Mouse (Mus musculus) granulocyte monocyte progenitor cell, adult 5-6 weeks (primary cell): ENCODE results near the gene Wfikkn2. TPM values are rescaled to one million over a fixed set of nuclear protein-coding genes. Genes with fewer than 3 reads are reported as not detected.
A peak's percentile ranks its signal among the peaks of the same experiment; 100 is the strongest.

Experiments used
- ATAC-seq: replicated peaks from 2 replicates; pipeline ENCODE4 v1.8.0; 2016; ENCODE audit warnings: mild to moderate bottlenecking, moderate TSS enrichment, inconsistent platforms; ENCODE audit not compliant: poor library complexity, severe bottlenecking
- total RNA-seq, 2 experiments: library from RNA; stranded (forward) in 1 of 2; stranded (reverse) in 1 of 2; fragments of 200-712, 200-1000 nt in 1 of 2; fragments of >200 nt in 1 of 2; fragmentation: Nextera tagmentation in 1 of 2; gene quantifications; 2 replicates each; pipeline ENCODE4 v1.2.3; 2014 to 2017

The Wfikkn2 gene
- total RNA-seq, 2 experiments from 2014 or later = not detected

DNA sequence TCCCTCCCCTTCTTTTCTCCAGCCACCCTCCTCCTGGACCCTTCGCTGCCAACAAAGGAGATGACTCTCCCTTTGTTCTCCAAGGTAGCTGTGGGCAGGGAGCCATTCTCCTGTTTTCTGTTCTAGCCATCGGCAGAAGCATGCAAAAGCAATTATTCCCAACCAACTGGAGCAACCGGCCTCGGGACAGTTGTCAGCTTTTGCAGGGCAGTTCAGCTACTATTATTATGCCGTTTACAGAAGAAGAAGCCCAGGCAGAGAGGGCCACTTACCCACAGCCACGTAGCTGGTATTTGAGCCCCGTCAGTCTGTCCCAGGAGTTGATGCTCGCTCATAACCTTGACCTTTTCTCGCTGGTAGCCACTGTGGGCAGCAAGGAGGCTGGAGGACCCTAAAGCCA, 17.4 kb downstream of the Wfikkn2 start:
- no peak for ATAC-seq

- ATAC-seq = peak; percentile 93
Observed at GRCm38 (mm10) chr11:94225985-94226384, 19.8 kb downstream of the Wfikkn2 start.

DNA sequence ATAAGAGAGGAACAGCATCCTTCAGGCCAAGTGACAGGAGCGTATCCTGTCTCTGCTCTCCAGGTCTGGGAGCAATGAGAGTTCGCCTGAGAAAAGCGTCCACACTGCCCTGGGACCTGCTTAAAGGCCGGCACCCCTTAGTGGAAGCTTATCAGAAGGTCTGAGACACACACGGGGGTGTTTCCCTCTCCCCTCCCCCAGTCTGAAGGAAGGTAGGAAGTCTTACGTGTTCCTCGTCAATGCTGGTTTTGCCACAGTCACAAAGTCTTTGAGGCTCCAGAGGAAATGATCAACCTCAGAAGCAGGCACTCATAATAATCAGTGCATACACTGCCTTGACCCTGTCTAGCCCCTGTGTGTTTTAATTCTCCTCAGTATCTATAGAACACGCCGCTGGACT, 22.3 kb downstream of the Wfikkn2 start:
- no peak for ATAC-seq

DNA sequence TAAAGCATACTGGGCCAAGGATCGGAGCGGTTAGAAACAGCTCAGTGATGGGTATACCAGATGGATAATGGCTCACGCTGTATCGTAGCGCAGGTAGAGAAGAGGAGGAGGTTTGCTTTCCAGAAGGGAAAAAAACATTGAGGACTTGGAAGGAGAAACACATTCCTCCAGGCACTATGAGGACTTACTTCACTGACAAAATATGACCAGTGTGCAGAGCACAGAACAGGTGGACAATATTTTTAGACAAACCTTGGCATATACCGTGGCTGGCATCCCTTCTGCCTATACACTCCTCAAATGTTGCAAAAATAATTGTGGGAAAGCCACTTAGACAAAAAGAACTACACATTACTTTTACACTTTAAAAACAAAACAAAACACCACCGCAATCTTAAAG, 24.5 kb downstream of the Wfikkn2 start:
- no peak for ATAC-seq

GRCm38 (mm10) chr11:94216247-94216646, 29.6 kb downstream of the Wfikkn2 start:
- no peak for ATAC-seq

GRCm38 (mm10) chr11:94215581-94215980, 30.2 kb downstream of the Wfikkn2 start:
- ATAC-seq = no peak

DNA sequence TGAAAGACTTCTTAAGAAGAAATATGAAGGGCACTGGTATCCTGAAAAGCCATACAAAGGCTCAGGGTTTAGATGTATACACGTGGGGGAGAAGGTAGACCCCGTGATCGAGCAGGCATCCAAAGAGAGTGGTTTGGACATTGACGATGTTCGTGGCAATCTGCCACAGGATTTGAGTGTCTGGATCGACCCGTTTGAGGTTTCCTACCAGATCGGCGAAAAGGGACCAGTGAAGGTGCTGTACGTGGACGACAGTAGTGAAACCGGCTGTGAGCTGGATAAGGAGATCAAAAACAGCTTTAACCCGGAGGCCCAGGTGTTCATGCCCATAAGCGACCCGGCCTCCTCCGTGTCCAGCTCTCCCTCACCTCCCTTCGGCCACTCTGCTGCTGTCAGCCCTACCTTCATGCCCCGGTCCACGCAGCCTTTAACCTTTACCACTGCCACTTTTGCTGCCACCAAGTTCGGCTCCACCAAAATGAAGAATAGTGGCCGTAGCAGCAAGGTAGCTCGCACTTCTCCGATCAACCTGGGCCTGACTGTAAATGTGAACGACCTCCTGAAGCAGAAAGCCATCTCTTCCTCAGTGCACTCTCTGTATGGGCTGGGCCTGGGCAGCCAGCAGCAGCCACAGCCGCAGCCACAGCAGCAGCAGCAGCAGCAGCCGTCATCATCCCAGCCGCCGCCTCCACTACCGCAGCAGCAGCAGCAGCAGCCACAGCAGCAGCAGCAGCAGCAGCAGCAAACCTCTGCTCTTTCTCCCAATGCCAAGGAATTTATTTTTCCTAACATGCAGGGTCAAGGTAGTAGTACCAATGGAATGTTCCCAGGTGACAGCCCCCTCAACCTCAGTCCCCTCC, 31.8 kb downstream of the Wfikkn2 start:
- ATAC-seq = no peak

- ATAC-seq = no peak
Observed at GRCm38 (mm10) chr11:94212997-94213396, 32.8 kb downstream of the Wfikkn2 start.

GRCm38 (mm10) chr11:94212489-94212836, 33.3 kb downstream of the Wfikkn2 start:
- ATAC-seq = no peak

DNA sequence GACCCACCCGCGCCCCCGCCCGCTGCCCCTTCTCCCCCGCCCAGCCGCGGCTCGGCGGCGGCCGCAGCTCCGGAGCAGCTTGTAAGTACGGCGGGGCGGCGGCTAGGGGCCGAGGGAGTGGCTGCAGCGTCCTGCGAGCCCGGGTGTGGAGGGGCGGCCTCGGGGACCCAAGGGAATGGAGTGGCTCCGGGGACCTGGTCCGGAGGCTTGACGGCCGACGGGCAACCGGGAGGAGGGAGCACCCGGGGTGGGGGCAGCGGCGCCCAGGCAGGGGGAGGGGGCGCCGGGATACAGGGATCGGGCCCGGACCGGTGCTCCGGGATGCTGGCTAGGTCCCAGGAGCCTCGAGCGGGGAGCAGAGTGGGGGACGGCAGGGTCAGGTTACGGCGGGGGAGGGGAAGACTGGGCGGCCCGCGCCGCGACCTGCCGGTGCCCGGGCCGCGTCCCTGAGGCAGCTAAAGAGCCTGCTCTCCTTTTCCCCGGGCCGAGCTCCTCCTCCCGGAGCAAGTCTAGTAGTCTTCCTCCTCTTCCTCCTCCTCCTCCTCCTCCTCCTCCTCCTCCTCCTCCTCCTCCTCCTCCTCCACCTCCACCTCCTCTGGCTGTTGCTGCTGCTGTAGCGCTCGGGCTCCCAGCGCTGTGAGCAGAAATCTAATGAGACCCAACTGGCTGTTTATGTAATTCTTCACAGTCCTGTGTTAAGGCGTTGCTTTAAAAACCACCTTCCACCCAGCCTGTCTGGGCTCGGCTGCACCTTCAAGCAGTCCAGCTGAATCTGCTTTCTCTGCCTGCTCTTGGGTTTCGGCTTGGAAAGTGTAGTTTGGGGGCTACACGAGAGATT, 33.9 kb downstream of the Wfikkn2 start:
- ATAC-seq = peak; percentile 8

GRCm38 (mm10) chr11:94211124-94211603, 34.6 kb downstream of the Wfikkn2 start, which contains the start of gene Tob1:
Tob1 (plus strand) TSS chr11:94211454.
- peak; percentile 80 for ATAC-seq

DNA sequence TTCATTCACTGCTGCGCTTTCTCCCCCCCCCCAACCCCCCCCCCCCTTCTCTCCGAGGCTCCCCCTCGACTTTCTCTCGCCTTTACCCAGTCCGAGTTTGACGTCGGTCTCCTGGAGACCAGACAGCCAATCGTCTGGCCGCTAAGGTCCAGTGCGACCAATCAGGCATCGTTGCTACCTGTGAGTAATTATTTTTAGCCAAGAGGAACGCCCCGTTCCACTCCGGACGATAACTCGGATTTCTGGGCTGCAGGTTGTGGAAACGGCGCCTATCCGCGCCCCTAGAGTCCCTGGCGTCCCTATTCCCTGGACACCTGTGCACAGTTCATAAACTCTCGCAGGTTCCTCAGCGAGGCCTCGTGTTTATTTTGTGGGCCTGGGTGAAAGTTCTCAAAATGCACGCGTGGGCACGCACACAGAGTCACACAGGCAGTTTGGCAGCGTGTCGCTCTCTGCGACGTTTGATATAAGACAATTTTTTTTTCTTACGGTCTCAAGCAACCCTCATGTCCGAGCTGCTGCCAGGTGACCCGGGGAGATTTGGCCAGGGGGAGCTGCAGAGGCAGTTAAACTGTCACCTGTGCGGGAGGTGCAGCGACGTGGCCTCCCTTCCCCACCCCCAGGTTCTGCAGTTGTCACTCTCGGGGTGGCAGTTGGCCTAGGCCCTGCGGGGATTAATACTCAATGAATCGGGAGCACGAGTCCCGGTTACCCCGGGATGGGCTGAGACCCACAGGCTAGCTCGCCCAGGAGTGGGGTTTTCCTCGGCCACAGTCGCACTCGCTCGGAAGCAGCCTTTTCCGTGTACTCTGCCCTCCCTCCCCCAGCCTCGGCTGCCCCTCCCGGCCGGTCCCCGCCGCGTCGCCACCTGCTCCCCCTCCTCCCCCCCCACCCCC, 35.4 kb downstream of the Wfikkn2 start:
- peak; percentile 58 for ATAC-seq

- ATAC-seq = peak; percentile 2
Observed at GRCm38 (mm10) chr11:94209695-94210131, 36.1 kb downstream of the Wfikkn2 start.

GRCm38 (mm10) chr11:94208811-94209675, 36.8 kb downstream of the Wfikkn2 start:
- no peak for ATAC-seq

GRCm38 (mm10) chr11:94206398-94207114, 39.2 kb downstream of the Wfikkn2 start:
- no peak for ATAC-seq

- no peak for ATAC-seq
Observed at GRCm38 (mm10) chr11:94203066-94203465, 42.7 kb downstream of the Wfikkn2 start.

GRCm38 (mm10) chr11:94202106-94202505, 43.7 kb downstream of the Wfikkn2 start:
- ATAC-seq = no peak

DNA sequence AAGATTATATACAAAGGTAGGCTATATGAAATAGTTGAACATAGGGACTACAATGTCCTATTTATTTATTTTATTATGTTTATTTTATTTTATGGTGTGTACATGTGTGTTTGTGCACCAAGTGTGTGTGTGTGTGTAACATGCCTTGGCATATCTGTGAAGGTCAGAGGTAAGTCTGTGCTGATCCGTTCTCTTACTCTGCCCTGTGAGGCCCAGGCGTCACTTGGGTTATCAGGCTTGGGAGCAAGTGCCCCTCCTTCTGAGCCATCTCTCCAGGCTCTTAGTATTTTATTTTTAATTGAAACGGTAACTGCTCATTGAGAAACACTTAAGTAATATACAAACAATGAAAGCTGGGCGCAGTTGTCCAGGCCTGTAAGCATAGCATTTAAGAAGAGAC, 45.4 kb downstream of the Wfikkn2 start:
- ATAC-seq = no peak

GRCm38 (mm10) chr11:94199771-94200170, 46.0 kb downstream of the Wfikkn2 start:
- no peak for ATAC-seq
